Comparison of ENCODE assay signal across 14 mouse cellular contexts in the genomic region with DNA sequence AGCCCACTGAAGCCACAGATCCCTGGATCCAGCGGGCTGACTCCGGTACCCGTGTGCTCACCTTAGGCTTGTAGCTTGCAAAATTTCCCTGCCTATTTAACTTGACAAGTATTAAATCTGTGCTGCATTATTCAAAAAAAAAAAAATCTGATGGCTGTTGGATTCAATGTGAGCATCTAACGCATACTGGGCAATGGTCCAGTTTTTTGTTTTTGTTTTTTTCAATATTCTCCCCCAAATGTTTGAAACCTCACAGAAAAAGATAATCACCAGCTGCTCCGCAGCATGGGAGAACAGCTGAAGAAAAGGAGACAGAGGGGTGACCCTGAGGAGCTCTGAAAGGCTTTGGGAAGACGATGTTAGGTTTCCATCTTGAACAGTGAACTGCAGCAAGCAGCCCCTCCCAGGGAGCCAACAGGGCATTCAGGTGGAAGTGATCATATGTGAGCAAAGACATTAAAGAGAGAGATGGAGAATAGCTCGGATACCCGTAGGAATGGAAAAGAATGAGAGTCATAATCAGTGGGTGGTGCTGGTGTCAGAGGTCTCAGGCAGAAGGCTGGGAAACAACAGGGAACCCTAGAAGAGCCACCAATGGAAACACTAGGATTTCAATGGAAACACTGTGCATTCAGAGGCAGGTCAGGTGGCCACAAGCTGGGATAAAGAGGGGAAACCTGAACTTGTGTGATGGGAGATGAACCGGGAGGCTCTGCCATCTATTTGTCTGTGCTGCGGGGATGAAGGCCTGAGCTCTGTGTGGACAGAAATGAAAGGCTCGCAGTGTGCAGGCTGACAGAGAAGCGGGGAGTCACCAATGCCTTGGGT.
A peak's percentile ranks its signal among the peaks of the same experiment; 100 is the strongest.
DNase-seq lines count a peak whose midpoint lies in the region; ATAC-seq and TF ChIP-seq lines count a peak whose summit lies in the region.
"Had no signal": no experiment of that assay in that cellular context is flagged by ENCODE, and none has a peak within 500 bp of the region (broad histone marks: within the 10 kb centered on the region; RNA-seq: fewer than 3 reads in every experiment).

No protein-coding gene starts in this region.

- no peak overlapping the region for H3K4me2 ChIP-seq in hindbrain, postnatal 0 days (ENCODE audit: low read depth, low read length)
- no peak overlapping the region for H3K4me2 ChIP-seq in hindbrain, embryonic 16.5 days (ENCODE audit: low read length)
- no peak overlapping the region for H3K4me2 ChIP-seq in forebrain, embryonic 13.5 days
- H3K4me2 ChIP-seq: liver, embryonic 11.5 days had no signal

- TF ChIP-seq CTCF in hindbrain, postnatal 0 days (IDR thresholded peaks at IDR 0.05; ENCODE audit: low read depth), result no peak

- H3K4me3 ChIP-seq in hindbrain, postnatal 0 days (ENCODE audit: low read length), result no peak overlapping the region
- no peak overlapping the region for H3K4me3 ChIP-seq in hindbrain, embryonic 16.5 days (ENCODE audit: low read length)
- H3K4me3 ChIP-seq in forebrain, embryonic 13.5 days, result no peak overlapping the region

- H3K27me3 ChIP-seq in hindbrain, postnatal 0 days (ENCODE audit: insufficient read depth, low read length), result no peaks in the 10 kb centered on the region
- no peaks in the 10 kb centered on the region for H3K27me3 ChIP-seq in hindbrain, embryonic 16.5 days (replicated peaks; ENCODE audit: control insufficient read depth, insufficient read depth, low read length)
- H3K27me3 ChIP-seq in forebrain, embryonic 13.5 days, result no peaks in the 10 kb centered on the region

- H3K4me1 ChIP-seq in hindbrain, postnatal 0 days (ENCODE audit: insufficient read depth, low read length), result no peaks in the 10 kb centered on the region
- H3K4me1 ChIP-seq in hindbrain, embryonic 16.5 days (ENCODE audit: control insufficient read depth, insufficient read depth, low read depth, low read length), result peaks cover 3% of the 10 kb centered on the region; the same call in 1 of the 2 replicates
- peaks cover 29% of the 10 kb centered on the region for H3K4me1 ChIP-seq in forebrain, embryonic 13.5 days

- no peaks in the 10 kb centered on the region for H3K9me3 ChIP-seq in hindbrain, postnatal 0 days (ENCODE audit: low read length)
- no peaks in the 10 kb centered on the region for H3K9me3 ChIP-seq in hindbrain, embryonic 16.5 days (ENCODE audit: control insufficient read depth, low read length)
- H3K9me3 ChIP-seq in forebrain, embryonic 13.5 days (replicated peaks), result no peaks in the 10 kb centered on the region

- no peaks in the 10 kb centered on the region for H3K36me3 ChIP-seq in hindbrain, postnatal 0 days (ENCODE audit: insufficient read depth, low read length)
- no peaks in the 10 kb centered on the region for H3K36me3 ChIP-seq in hindbrain, embryonic 16.5 days (ENCODE audit: control insufficient read depth, insufficient read depth, low read length)
- H3K36me3 ChIP-seq in forebrain, embryonic 13.5 days (ENCODE audit: poor library complexity, severe bottlenecking), result no peaks in the 10 kb centered on the region

- H3K9ac ChIP-seq in hindbrain, postnatal 0 days (replicated peaks; ENCODE audit: low read length), result no peak overlapping the region
- H3K9ac ChIP-seq in hindbrain, embryonic 16.5 days (ENCODE audit: low read depth, low read length), result no peak overlapping the region; the same call in 1 of the 2 replicates
- H3K9ac ChIP-seq in forebrain, embryonic 13.5 days, result no peak overlapping the region

- 37% methylated on average over 12 of the region's 12 CpGs for WGBS in hindbrain, postnatal 0 days
- WGBS in hindbrain, embryonic 16.5 days, result 39% methylated on average over 12 of the region's 12 CpGs
- 42% methylated on average over 12 of the region's 12 CpGs for WGBS in forebrain, embryonic 13.5 days

- 0 out of 2 replicates have a peak, but pooled peaks have one; percentile 29 for ATAC-seq in hindbrain, postnatal 0 days
- ATAC-seq in hindbrain, embryonic 16.5 days, result no peak
- ATAC-seq in forebrain, embryonic 13.5 days, result peak; percentile 53
- ATAC-seq in megakaryocyte-erythroid progenitor cell, adult 5-6 weeks (replicated peaks; ENCODE audit: low FRiP score, low TSS enrichment, poor library complexity, severe bottlenecking), result no peak
- ATAC-seq: intestine, postnatal 0 days; lung, postnatal 0 days had no signal

- H3K27ac ChIP-seq in hindbrain, postnatal 0 days, result no peak overlapping the region
- H3K27ac ChIP-seq in hindbrain, embryonic 16.5 days (ENCODE audit: low read depth, low read length), result no peak overlapping the region
- no peak overlapping the region for H3K27ac ChIP-seq in forebrain, embryonic 13.5 days

- DNase-seq in hindbrain, postnatal 0 days (ENCODE audit: low spot score), result peak; percentile 21
- DNase-seq in testis, postnatal 10 days (ENCODE audit: low spot score), result peak; percentile 26
- no peak for DNase-seq in testis, postnatal 14 days (ENCODE audit: low spot score)
- DNase-seq in B cell, adult 2 months, result no peak
- DNase-seq: adrenal gland, adult 2 months; cerebellum, adult 2 months; kidney, postnatal 25 days; left cerebral cortex, postnatal 4 days had no signal

Comparison
In these comparisons a context has a peak if more than half of its experiments do, and no peak if none do; other contexts are left out.
1. ATAC-seq: peak in hindbrain, postnatal 0 days (single experiment) and forebrain, embryonic 13.5 days (single experiment); none in hindbrain, embryonic 16.5 days (single experiment) and megakaryocyte-erythroid progenitor cell, adult 5-6 weeks (single experiment).
2. DNase-seq: peak in hindbrain, postnatal 0 days (single experiment) and testis, postnatal 10 days (single experiment); none in testis, postnatal 14 days (single experiment) and B cell, adult 2 months (0 of 2).